ENCODE assay signal across 10 mouse cellular contexts in the genomic region with DNA sequence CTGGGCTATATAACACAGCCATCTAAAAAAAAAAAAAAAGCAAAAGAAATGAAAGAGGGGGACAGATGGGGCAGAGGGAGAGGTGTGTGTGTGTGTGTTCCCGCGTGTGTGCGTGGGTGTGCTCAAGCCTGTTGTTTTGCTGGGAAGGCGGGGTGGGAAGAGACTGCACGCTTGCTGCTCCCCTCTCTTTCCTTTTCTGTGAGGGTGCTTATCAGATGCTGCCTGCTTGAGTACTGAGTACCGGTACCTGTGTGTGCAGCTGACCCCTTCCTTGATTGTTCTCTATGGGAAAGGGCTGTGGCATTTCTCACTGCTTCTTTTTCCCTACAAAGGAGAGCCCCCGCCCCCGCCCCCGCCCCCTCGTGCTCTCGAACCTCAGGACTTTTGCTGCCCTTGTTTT. TPM values are rescaled to one million over a fixed set of nuclear protein-coding genes. Genes with fewer than 3 reads are reported as not detected.
DNase-seq lines count a peak whose midpoint lies in the region; ATAC-seq lines count a peak whose summit lies in the region.
"Had no signal": no experiment of that assay in that cellular context is flagged by ENCODE, and none has a peak within 500 bp of the region (broad histone marks: within the 10 kb centered on the region; RNA-seq: fewer than 3 reads in every experiment).

No protein-coding gene starts in this region.

- H3K4me2 ChIP-seq in hindbrain, embryonic 11.5 days (replicated peaks; ENCODE audit: low read depth, low read length), result no peak overlapping the region
- H3K4me2 ChIP-seq in hindbrain, embryonic 14.5 days (replicated peaks), result no peak overlapping the region; the same call in 1 of the 2 replicates
- H3K4me2 ChIP-seq in lung, embryonic 15.5 days, result peak overlapping the region; percentile 17
- H3K4me2 ChIP-seq in forebrain, embryonic 13.5 days, result peak overlapping the region; percentile 22; the same call in 1 of the 2 replicates

- no peaks in the 10 kb centered on the region for H3K36me3 ChIP-seq in hindbrain, embryonic 11.5 days (ENCODE audit: control insufficient read depth, insufficient read depth, low read length)
- H3K36me3 ChIP-seq in hindbrain, embryonic 14.5 days (replicated peaks; ENCODE audit: control insufficient read depth, insufficient read depth), result no peaks in the 10 kb centered on the region
- peaks cover 5% of the 10 kb centered on the region; the same call in 1 of the 2 replicates for H3K36me3 ChIP-seq in lung, embryonic 15.5 days
- H3K36me3 ChIP-seq in forebrain, embryonic 13.5 days (ENCODE audit: poor library complexity, severe bottlenecking), result no peaks in the 10 kb centered on the region

- no peak overlapping the region for H3K4me3 ChIP-seq in hindbrain, embryonic 11.5 days (ENCODE audit: low read depth, low read length)
- H3K4me3 ChIP-seq in hindbrain, embryonic 14.5 days (replicated peaks; ENCODE audit: low read length), result no peak overlapping the region
- no peak overlapping the region for H3K4me3 ChIP-seq in lung, embryonic 15.5 days
- H3K4me3 ChIP-seq in forebrain, embryonic 13.5 days, result no peak overlapping the region

- ATAC-seq in hindbrain, embryonic 11.5 days (ENCODE audit: low FRiP score), result no peak
- ATAC-seq in hindbrain, embryonic 14.5 days (ENCODE audit: low FRiP score), result no peak
- no peak for ATAC-seq in lung, embryonic 15.5 days (ENCODE audit: borderline replicate concordance, extremely low read depth, low FRiP score, low TSS enrichment)
- ATAC-seq in forebrain, embryonic 13.5 days, result peak; percentile 44; the same call in 1 of the 2 replicates
- peak; percentile 63 for ATAC-seq in megakaryocyte progenitor cell, adult 5-6 weeks (replicated peaks; ENCODE audit: poor library complexity)

- no peaks in the 10 kb centered on the region for H3K9me3 ChIP-seq in hindbrain, embryonic 11.5 days (ENCODE audit: control insufficient read depth, low read length)
- no peaks in the 10 kb centered on the region for H3K9me3 ChIP-seq in hindbrain, embryonic 14.5 days (ENCODE audit: control insufficient read depth, low read length)
- H3K9me3 ChIP-seq in lung, embryonic 15.5 days, result no peaks in the 10 kb centered on the region
- H3K9me3 ChIP-seq in forebrain, embryonic 13.5 days (replicated peaks), result no peaks in the 10 kb centered on the region

- H3K27me3 ChIP-seq in hindbrain, embryonic 11.5 days (ENCODE audit: control insufficient read depth, insufficient read depth, low read length), result no peaks in the 10 kb centered on the region
- H3K27me3 ChIP-seq in hindbrain, embryonic 14.5 days (ENCODE audit: control insufficient read depth, insufficient read depth, low read length), result no peaks in the 10 kb centered on the region
- H3K27me3 ChIP-seq in lung, embryonic 15.5 days, result no peaks in the 10 kb centered on the region
- H3K27me3 ChIP-seq in forebrain, embryonic 13.5 days, result no peaks in the 10 kb centered on the region

- WGBS in hindbrain, embryonic 11.5 days, result 60% methylated on average over 11 of the region's 11 CpGs
- WGBS in hindbrain, embryonic 14.5 days, result 40% methylated on average over 11 of the region's 11 CpGs
- 46% methylated on average over 11 of the region's 11 CpGs for WGBS in lung, embryonic 15.5 days
- 45% methylated on average over 11 of the region's 11 CpGs for WGBS in forebrain, embryonic 13.5 days

- no peak overlapping the region for H3K27ac ChIP-seq in hindbrain, embryonic 11.5 days (ENCODE audit: low read depth, low read length)
- no peak overlapping the region for H3K27ac ChIP-seq in hindbrain, embryonic 14.5 days
- H3K27ac ChIP-seq in lung, embryonic 15.5 days, result no peak overlapping the region
- no peak overlapping the region for H3K27ac ChIP-seq in forebrain, embryonic 13.5 days

- DNase-seq in hindbrain, embryonic 11.5 days (ENCODE audit: low spot score), result no peak
- no peak for DNase-seq in hindbrain, embryonic 14.5 days (ENCODE audit: low spot score)
- DNase-seq in lung, postnatal 14 days, result no peak
- DNase-seq in spleen, adult 18-20 months, result no peak
- DNase-seq in gastrocnemius, adult 8-10 months (ENCODE audit: low spot score in 2 of 2), result no peak
- DNase-seq: adrenal gland, adult 2 months; cerebellum, postnatal 10 days had no signal

- 0 out of 2 replicates have a peak overlapping the region, but pooled peaks have one; percentile 11 for H3K9ac ChIP-seq in hindbrain, embryonic 11.5 days (ENCODE audit: low read depth, low read length)
- H3K9ac ChIP-seq in hindbrain, embryonic 14.5 days, result no peak overlapping the region; the same call in 1 of the 2 replicates
- no peak overlapping the region for H3K9ac ChIP-seq in lung, embryonic 15.5 days
- H3K9ac ChIP-seq in forebrain, embryonic 13.5 days, result no peak overlapping the region

- no peaks in the 10 kb centered on the region for H3K4me1 ChIP-seq in hindbrain, embryonic 11.5 days (replicated peaks; ENCODE audit: control insufficient read depth, insufficient read depth, low read length)
- H3K4me1 ChIP-seq in hindbrain, embryonic 14.5 days (replicated peaks; ENCODE audit: control insufficient read depth, insufficient read depth, low read length), result no peaks in the 10 kb centered on the region; the same call in 1 of the 2 replicates
- H3K4me1 ChIP-seq in lung, embryonic 15.5 days, result peaks cover 25% of the 10 kb centered on the region
- H3K4me1 ChIP-seq in forebrain, embryonic 13.5 days, result peaks cover 6% of the 10 kb centered on the region

RNA-seq across cellular contexts. Expression of a gene that starts 15.9 kb away (rescaled TPM):
- polyA plus RNA-seq in hindbrain, embryonic 11.5 days (2014; fragmentation: Nextera tagmentation; extraction: Ambion mirVana), result 112 and 128 TPM in 2 replicates
- 296 and 305 TPM in 2 replicates for polyA plus RNA-seq in hindbrain, embryonic 14.5 days (2014; fragmentation: Nextera tagmentation; extraction: Ambion mirVana)
- polyA plus RNA-seq in lung, embryonic 15.5 days (2015; fragmentation: Nextera tagmentation; extraction: Ambion mirVana), result 181 and 199 TPM in 2 replicates
- 103 and 112 TPM in 2 replicates for polyA plus RNA-seq in forebrain, embryonic 13.5 days (2015; fragmentation: Nextera tagmentation; extraction: Ambion mirVana)
- 31.2 and 32.3 TPM in 2 replicates for total RNA-seq in megakaryocyte progenitor cell, adult 5-6 weeks (2015)
- 28.5 and 57.0 TPM in 2 replicates for total RNA-seq in megakaryocyte progenitor cell, adult 5-6 weeks (2017)
- 10 to 100 TPM; 61.9 to 75.9 (median 73.7) TPM for total RNA-seq in gastrocnemius, adult 8-10 months (2022)

Comparison
In these comparisons a context has a peak if more than half of its experiments do, and no peak if none do; other contexts are left out.
1. ATAC-seq: peak in forebrain, embryonic 13.5 days (single experiment) and megakaryocyte progenitor cell, adult 5-6 weeks (single experiment); none in hindbrain, embryonic 11.5 days (single experiment), hindbrain, embryonic 14.5 days (single experiment) and lung, embryonic 15.5 days (single experiment).
2. H3K4me2 ChIP-seq: peak in lung, embryonic 15.5 days (single experiment) and forebrain, embryonic 13.5 days (single experiment); none in hindbrain, embryonic 11.5 days (single experiment) and hindbrain, embryonic 14.5 days (single experiment).